Mouse (Mus musculus) forebrain, embryonic 16.5 days (tissue): ENCODE data around the gene Fancc. TPM values are rescaled to one million over a fixed set of nuclear protein-coding genes. Genes with fewer than 3 reads are reported as not detected.

Experiments used
- ATAC-seq: fragments of 200-750 bp; cut with Nextera tagmentation; 2 replicates; pipeline ENCODE4 v1.8.0; 2017; ENCODE audit warnings: mild to moderate bottlenecking, moderate library complexity
- H3K27ac ChIP-seq: fragments of 300-500 bp; sonication (generic); 2 replicates; pipeline ENCODE4 v1.5.1; 2014; ENCODE audit warnings: low read length, control low read depth
- H3K27me3 ChIP-seq: fragments of 300-500 bp; sonication (generic); replicated peaks from 2 replicates; pipeline ENCODE4 v1.6.1; 2014; ENCODE audit warnings: low read length; ENCODE audit not compliant: control insufficient read depth, insufficient read depth
- H3K36me3 ChIP-seq: fragments of 300-500 bp; sonication (generic); 2 replicates; pipeline ENCODE4 v1.6.1; 2014; ENCODE audit not compliant: control insufficient read depth, insufficient read depth
- H3K4me1 ChIP-seq: fragments of 300-500 bp; sonication (generic); replicated peaks from 2 replicates; pipeline ENCODE4 v1.6.1; 2014; ENCODE audit warnings: low read length; ENCODE audit not compliant: control insufficient read depth, insufficient read depth
- H3K4me2 ChIP-seq: fragments of 300-500 bp; sonication (generic); 2 replicates; pipeline ENCODE4 v1.6.1; 2014; ENCODE audit warnings: mild to moderate bottlenecking, low read length, control low read depth
- H3K4me3 ChIP-seq: fragments of 300-500 bp; sonication (generic); replicated peaks from 2 replicates; pipeline ENCODE4 v1.5.1; 2014; ENCODE audit warnings: mild to moderate bottlenecking, low read length, control low read depth
- H3K9ac ChIP-seq: fragments of 300-500 bp; sonication (generic); replicated peaks from 2 replicates; pipeline ENCODE4 v1.6.1; 2014; ENCODE audit warnings: low read depth, low read length, control low read depth
- H3K9me3 ChIP-seq: fragments of 300-500 bp; sonication (generic); 2 replicates; pipeline ENCODE4 v1.6.1; 2016; ENCODE audit warnings: low read length; ENCODE audit not compliant: control insufficient read depth
- WGBS: fragments of 180-500 bp; shearing (Covaris S2); extraction: QIAGEN DNeasy Blood & Tissue Kit; methylation state at CpG from one replicate; pipeline ENCODE4 v1.1.7; 2014; 5-methylcytosine and 5-hydroxymethylcytosine counted together
- polyA plus RNA-seq: library from polyadenylated mRNA; unstranded; fragments of >200 nt; fragmentation: Nextera tagmentation; extraction: Ambion mirVana; gene quantifications from 2 replicates; pipeline ENCODE4 v1.2.1, GENCODE M21; 2015

Gene Fancc
- polyA plus RNA-seq, 1 experiment from 2014 or later: 13.7 TPM

DNA sequence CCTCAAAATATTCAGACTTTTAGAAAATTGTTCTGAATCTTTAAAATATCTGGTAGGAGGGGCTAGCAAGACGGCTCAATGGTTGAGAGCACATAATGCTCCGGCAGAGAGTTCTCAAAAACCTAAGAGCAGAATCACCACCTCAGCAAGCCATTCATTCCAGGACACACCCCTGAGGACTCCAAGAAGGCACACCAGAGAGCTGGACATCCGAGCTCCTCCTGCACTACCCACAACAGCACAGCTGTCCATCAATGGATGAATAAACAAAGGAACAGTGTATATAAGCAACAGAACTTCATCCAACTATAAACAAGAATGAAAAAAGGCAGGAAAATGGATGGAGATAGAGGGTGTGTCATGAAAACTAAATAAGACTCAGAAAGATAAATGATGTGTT, 80.3 kb downstream of the Fancc start:
- WGBS: 67% methylated on average over 3 of the region's 3 CpGs
- H3K9ac ChIP-seq: no peak overlapping the region
- no peaks in the 10 kb centered on the region for H3K27me3 ChIP-seq
- H3K4me2 ChIP-seq: no peak overlapping the region
- ATAC-seq: no peak
- H3K36me3 ChIP-seq: no peaks in the 10 kb centered on the region
- no peak overlapping the region for H3K27ac ChIP-seq
- no peaks in the 10 kb centered on the region for H3K9me3 ChIP-seq
- H3K4me3 ChIP-seq: no peak overlapping the region
- no peaks in the 10 kb centered on the region for H3K4me1 ChIP-seq

DNA sequence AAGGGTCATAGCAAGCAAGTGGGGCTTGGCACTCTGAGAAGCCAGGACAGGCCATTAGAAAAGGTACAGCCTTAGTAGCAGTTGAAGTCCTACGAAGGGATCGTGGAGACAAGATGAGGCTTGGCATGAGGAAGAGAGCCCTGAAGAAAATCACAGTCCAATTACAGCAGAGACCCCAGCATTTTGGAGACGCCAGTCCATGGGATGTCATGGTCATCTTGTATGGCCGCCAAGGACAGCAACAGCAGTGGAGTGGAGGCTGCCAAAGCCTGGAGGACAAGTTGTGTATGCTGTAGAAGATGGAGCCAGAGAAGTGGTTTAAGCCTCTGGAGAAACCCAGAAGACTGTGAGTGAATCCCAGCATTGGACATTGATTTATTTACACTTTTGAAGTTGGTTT, 84.4 kb downstream of the Fancc start:
- H3K27me3 ChIP-seq: no peaks in the 10 kb centered on the region
- H3K9ac ChIP-seq: no peak overlapping the region
- no peak for ATAC-seq
- no peaks in the 10 kb centered on the region for H3K4me1 ChIP-seq
- H3K4me3 ChIP-seq: no peak overlapping the region
- H3K27ac ChIP-seq: no peak overlapping the region
- H3K4me2 ChIP-seq: no peak overlapping the region
- 95% methylated on average over 4 of the region's 4 CpGs for WGBS
- no peaks in the 10 kb centered on the region for H3K36me3 ChIP-seq
- H3K9me3 ChIP-seq: no peaks in the 10 kb centered on the region

DNA sequence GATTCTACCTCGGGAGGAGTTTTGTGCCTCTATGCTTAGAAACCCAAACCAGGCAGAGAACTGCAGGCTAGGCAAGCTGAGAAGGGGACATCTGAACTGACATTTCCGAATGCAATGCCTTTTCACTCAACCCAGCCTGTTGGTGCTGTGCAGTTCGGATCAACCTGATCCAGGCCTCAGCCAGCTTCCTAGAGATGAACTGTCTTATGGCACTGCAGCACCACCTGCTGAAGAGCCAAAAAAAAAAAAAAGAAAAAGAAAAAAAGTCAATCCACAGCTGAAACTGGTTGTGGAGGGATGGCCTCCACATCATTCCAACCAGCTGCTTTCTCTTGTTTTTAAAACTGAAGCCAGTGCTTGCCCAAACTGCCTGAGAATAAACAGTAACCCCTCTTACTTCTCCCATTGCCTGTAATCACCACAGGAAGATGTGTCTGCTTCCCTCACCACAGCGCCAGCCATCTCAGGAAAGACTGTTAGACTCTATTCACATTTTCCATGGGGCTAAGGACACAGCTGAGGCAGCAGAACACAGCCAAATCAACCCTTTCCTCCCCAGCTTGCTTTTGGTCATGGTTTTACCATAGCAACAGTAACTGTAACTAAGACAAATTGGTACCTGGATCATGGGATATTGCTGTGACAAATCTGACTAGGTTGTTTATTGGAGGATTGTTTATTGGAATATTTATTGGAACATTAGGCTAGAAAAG, 85.6 kb downstream of the Fancc start:
- Histone ChIP-seq H3K27ac (no peak overlapping the region), H3K4me3 (no peak overlapping the region), H3K27me3 (no peaks in the 10 kb centered on the region), H3K36me3 (no peaks in the 10 kb centered on the region), H3K9me3 (no peaks in the 10 kb centered on the region), H3K4me2 (no peak overlapping the region), H3K9ac (no peak overlapping the region), H3K4me1 (no peaks in the 10 kb centered on the region)
- 75% methylated on average over 4 of the region's 4 CpGs for WGBS
- no peak for ATAC-seq

DNA sequence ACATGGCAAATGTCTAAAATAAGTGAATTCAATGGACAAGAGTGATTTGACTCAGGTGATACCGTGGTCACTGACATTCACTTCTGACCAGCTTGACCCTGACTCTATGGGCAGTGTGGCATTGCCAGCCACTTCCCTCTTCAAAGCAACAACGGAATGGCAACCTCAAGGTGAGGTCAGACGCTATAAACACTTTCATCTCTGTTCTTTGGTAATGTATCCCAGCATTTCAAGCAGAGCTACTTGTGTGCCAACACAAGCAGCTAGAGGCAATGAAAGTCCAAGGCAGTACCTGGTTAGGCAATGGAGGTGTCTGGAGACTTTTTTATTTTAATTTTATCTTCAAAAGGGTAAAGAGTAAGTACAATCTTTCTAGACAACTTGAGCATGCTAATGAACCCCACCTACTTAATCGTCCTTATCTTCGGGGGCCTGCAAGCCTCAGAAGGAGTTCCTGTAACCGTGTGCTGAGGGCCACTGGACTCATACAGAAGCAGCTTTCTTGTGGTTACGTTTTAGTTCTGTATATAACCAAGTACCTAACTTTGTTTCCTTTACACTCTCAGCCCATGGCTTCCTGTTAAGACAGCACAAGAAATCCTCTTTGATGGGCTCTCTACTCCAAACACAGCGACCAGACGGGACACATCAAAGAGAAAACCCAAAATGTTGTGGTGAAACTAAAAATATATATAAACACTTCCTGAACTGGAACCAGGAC, 86.3 kb downstream of the Fancc start:
- Histone ChIP-seq H3K27me3 (no peaks in the 10 kb centered on the region), H3K9me3 (no peaks in the 10 kb centered on the region), H3K9ac (no peak overlapping the region), H3K4me2 (no peak overlapping the region), H3K27ac (no peak overlapping the region), H3K4me1 (no peaks in the 10 kb centered on the region), H3K36me3 (no peaks in the 10 kb centered on the region), H3K4me3 (no peak overlapping the region)
- WGBS: 93% methylated on average over 9 of the region's 9 CpGs
- ATAC-seq: no peak

DNA sequence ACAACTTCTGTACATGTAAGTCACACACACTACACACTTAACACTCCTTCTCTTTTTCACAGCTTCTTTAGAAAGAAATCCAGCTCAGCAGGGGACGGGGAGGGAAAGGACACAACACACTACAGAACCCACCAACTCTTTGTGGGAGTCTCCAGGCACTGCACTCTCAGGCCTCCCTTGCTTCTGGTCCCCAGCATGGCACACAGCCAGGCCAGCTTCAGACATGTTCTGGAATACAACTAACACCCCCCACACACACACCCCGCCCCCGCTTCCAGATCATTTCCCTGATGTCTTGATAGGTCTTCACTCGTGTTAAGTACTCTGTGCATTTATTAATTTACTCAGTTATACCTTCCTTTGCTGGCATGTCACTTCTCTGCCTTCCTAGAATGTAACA, 91.9 kb downstream of the Fancc start:
- Histone ChIP-seq H3K4me2 (no peak overlapping the region), H3K9ac (no peak overlapping the region), H3K4me3 (no peak overlapping the region), H3K27ac (no peak overlapping the region), H3K27me3 (no peaks in the 10 kb centered on the region), H3K4me1 (no peaks in the 10 kb centered on the region), H3K9me3 (no peaks in the 10 kb centered on the region), H3K36me3 (no peaks in the 10 kb centered on the region)
- ATAC-seq: no peak
- 73% methylated on average over 4 of the region's 4 CpGs for WGBS

DNA sequence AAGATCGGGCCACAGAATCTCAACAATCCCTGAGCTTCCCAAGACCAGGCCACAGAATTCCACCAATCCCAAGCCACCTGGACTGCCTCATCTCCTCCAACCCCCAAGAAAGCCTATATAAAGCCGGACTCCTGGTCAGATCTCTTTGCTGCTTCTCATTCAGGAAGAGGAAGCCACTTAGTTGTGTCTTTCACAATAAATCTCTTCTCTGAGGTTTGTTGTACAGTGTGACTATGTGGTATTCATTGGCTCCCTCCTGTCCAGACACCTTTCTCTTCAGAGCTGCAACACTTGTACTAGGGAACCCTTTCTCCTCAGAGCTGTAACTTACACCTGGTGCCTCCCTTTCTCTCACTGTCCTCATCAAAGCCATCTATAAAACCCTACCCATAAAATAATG, 92.4 kb downstream of the Fancc start:
- Histone ChIP-seq H3K36me3 (no peaks in the 10 kb centered on the region), H3K9ac (no peak overlapping the region), H3K4me2 (no peak overlapping the region), H3K9me3 (no peaks in the 10 kb centered on the region), H3K4me1 (no peaks in the 10 kb centered on the region), H3K27me3 (no peaks in the 10 kb centered on the region), H3K4me3 (no peak overlapping the region), H3K27ac (no peak overlapping the region)
- no peak for ATAC-seq
- 94% methylated on average over 2 of the region's 2 CpGs for WGBS

DNA sequence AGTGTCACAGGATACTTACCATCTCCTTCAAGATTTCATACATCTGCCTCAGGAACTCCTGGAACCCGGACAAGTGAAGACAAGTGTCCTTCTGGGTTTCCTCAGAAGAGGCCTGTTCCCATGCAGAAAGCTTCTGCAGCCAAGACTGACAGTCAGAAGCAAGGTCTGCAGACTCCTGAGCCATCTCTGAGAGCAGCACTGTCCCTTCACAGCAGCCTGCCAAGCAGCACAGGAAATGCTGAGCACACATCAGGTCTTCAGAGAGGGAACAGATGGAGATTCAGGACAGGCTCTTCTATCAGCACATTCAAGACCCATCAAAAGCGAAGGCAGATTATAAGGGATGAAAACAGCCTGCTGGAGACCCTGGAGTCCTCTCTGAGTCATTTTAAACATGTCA, 94.3 kb downstream of the Fancc start:
- 83% methylated on average over 2 of the region's 2 CpGs for WGBS
- Histone ChIP-seq H3K36me3 (no peaks in the 10 kb centered on the region), H3K9ac (no peak overlapping the region), H3K9me3 (no peaks in the 10 kb centered on the region), H3K27me3 (no peaks in the 10 kb centered on the region), H3K4me2 (no peak overlapping the region), H3K4me1 (no peaks in the 10 kb centered on the region), H3K27ac (no peak overlapping the region), H3K4me3 (no peak overlapping the region)
- no peak for ATAC-seq

DNA sequence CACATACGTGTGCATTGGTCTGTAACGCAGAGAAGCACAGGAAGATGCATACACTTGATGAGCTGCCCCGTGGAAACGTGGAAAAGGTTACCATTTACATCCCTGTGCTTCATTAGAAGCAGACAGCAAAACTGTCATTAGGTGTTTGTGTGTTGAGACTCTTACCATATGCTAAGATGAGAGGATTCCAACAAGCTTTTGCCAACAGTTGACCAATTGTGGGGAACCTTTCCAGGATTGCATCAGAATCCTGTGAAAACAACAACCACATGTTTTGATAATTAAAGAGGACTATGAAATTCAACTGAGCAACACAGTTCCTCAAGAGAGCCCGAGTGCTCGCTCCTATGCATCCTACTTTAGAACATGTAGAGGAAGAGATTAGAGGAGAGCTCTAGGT, 97.0 kb downstream of the Fancc start:
- H3K36me3 ChIP-seq: no peaks in the 10 kb centered on the region
- H3K4me1 ChIP-seq: no peaks in the 10 kb centered on the region
- no peak overlapping the region for H3K9ac ChIP-seq
- H3K4me2 ChIP-seq: no peak overlapping the region
- WGBS: 91% methylated on average over 6 of the region's 6 CpGs
- H3K27me3 ChIP-seq: no peaks in the 10 kb centered on the region
- ATAC-seq: no peak
- H3K27ac ChIP-seq: no peak overlapping the region
- H3K4me3 ChIP-seq: no peak overlapping the region
- no peaks in the 10 kb centered on the region for H3K9me3 ChIP-seq

DNA sequence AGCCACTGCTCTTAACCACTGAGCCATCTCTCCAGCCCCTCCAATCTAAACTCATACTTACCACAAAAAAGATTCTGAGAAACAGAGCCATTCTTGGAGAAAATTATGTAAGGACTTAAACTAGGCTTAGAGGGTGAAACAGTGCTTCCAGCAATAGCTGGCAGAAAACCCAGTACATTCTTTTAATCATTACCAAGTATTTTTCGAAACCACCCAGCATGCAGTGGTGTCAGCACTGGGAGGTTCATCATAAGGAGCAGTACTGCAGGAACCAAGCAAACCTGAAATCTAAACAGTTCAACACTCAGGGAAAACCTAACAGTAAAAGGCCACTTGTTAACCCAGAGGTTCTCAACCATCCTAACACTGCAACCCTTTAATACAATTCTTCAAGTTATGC, 99.7 kb downstream of the Fancc start:
- H3K4me3 ChIP-seq: no peak overlapping the region
- H3K27ac ChIP-seq: no peak overlapping the region
- WGBS: 96% methylated on average over 1 of the region's 1 CpGs
- H3K4me1 ChIP-seq: no peaks in the 10 kb centered on the region
- H3K27me3 ChIP-seq: no peaks in the 10 kb centered on the region
- H3K9ac ChIP-seq: no peak overlapping the region
- no peak for ATAC-seq
- no peak overlapping the region for H3K4me2 ChIP-seq
- H3K9me3 ChIP-seq: no peaks in the 10 kb centered on the region
- no peaks in the 10 kb centered on the region for H3K36me3 ChIP-seq
